Mouse (Mus musculus): ENCODE results near the gene Elane.

GRCm38 (mm10) chr10:79912412-79912811, 26.4 kb downstream of the Elane start:
- TF ChIP-seq POLR2A (IDR thresholded peaks at IDR 0.05; ENCODE audit: insufficient read length, low read depth) (no peak), REST (IDR thresholded peaks at IDR 0.05; ENCODE audit: insufficient read depth, insufficient read length) (no peak), TCF12 (IDR thresholded peaks at IDR 0.05; ENCODE audit: insufficient read depth, poor library complexity, severe bottlenecking) (no peak), MYOG (IDR thresholded peaks at IDR 0.05; ENCODE audit: control insufficient read depth in 1 of 3, insufficient read depth in 1 of 3, insufficient read length in 2 of 3, low read depth in 2 of 3) (no peak), USF1 (IDR thresholded peaks at IDR 0.05; ENCODE audit: low read depth) (no peak), POLR2AphosphoS2 (IDR thresholded peaks at IDR 0.05; ENCODE audit: insufficient read length, low read depth) (no peak), MAX (IDR thresholded peaks at IDR 0.05; ENCODE audit: low read depth) (no peak)
